ENCODE assay signal across 16 mouse cellular contexts in the genomic region with DNA sequence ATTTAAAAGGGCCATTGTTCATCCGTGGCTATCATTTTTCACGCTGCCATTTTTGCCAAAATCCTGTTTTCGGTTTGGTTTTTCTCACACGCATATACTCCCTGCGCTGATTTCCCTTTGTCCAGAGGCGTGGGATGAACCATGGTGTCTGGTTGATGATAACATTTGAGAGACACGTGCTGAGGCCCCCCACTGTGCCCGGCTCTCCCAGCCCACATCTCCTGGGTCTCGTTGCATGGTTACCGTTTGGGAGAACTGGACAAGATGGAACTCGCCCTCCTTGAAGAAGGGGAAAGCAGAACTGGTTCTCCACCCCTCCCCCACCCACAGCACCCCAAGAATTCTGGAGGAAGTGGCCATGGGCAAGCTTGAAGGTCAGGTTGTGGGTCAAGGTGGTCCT. TPM values are rescaled to one million over a fixed set of nuclear protein-coding genes. Genes with fewer than 3 reads are reported as not detected.
"Had no signal": no experiment of that assay in that cellular context is flagged by ENCODE, and none has a peak within 500 bp of the region (broad histone marks: within the 10 kb centered on the region; RNA-seq: fewer than 3 reads in every experiment).

No protein-coding gene starts in this region.

- H3K27me3 ChIP-seq: limb, embryonic 12.5 days; liver, embryonic 13.5 days; lung, embryonic 15.5 days; midbrain, embryonic 12.5 days; neural tube, embryonic 13.5 days had no signal

- ATAC-seq: liver, postnatal 0 days; midbrain, embryonic 16.5 days had no signal

- H3K9me3 ChIP-seq: limb, embryonic 12.5 days; liver, embryonic 13.5 days; lung, embryonic 15.5 days; midbrain, embryonic 12.5 days; neural tube, embryonic 13.5 days had no signal

- DNase-seq: kidney, adult 8-10 months; kidney, postnatal 25 days; liver; liver, embryonic 13.5 days; liver, postnatal 0 days; lung, postnatal 14 days; thymus, postnatal 36 days had no signal

- H3K4me3 ChIP-seq: left cerebral cortex, adult 2 months; limb, embryonic 12.5 days; liver, embryonic 13.5 days; lung, embryonic 15.5 days; midbrain, embryonic 12.5 days; neural tube, embryonic 13.5 days had no signal

- H3K4me2 ChIP-seq: limb, embryonic 12.5 days; liver, embryonic 13.5 days; lung, embryonic 15.5 days; midbrain, embryonic 12.5 days; neural tube, embryonic 13.5 days had no signal

- H3K27ac ChIP-seq: left cerebral cortex, adult 2 months; liver, embryonic 13.5 days; lung, embryonic 15.5 days; macrophage; midbrain, embryonic 12.5 days; neural tube, embryonic 13.5 days; stomach, postnatal 0 days had no signal

- H3K9ac ChIP-seq: limb, embryonic 12.5 days; liver, embryonic 13.5 days; liver, postnatal 0 days; lung, embryonic 15.5 days; midbrain, embryonic 12.5 days; neural tube, embryonic 13.5 days had no signal

- H3K4me1 ChIP-seq: liver, embryonic 13.5 days had no signal

RNA-seq across cellular contexts. Expression of a gene that starts 37.0 kb away (rescaled TPM):
- polyA plus RNA-seq: kidney, embryonic 16.5 days; limb, embryonic 12.5 days; liver, embryonic 13.5 days; liver, postnatal 0 days; lung, embryonic 15.5 days; midbrain, embryonic 12.5 days; midbrain, embryonic 16.5 days; neural tube, embryonic 13.5 days; stomach, postnatal 0 days had no signal
